Mouse (Mus musculus): ENCODE measurements around the gene Fndc3a. TPM values are rescaled to one million over a fixed set of nuclear protein-coding genes. Genes with fewer than 3 reads are reported as not detected.

Gene Fndc3a
- polyA plus RNA-seq, 1 experiment, result 38.7 TPM

DNA sequence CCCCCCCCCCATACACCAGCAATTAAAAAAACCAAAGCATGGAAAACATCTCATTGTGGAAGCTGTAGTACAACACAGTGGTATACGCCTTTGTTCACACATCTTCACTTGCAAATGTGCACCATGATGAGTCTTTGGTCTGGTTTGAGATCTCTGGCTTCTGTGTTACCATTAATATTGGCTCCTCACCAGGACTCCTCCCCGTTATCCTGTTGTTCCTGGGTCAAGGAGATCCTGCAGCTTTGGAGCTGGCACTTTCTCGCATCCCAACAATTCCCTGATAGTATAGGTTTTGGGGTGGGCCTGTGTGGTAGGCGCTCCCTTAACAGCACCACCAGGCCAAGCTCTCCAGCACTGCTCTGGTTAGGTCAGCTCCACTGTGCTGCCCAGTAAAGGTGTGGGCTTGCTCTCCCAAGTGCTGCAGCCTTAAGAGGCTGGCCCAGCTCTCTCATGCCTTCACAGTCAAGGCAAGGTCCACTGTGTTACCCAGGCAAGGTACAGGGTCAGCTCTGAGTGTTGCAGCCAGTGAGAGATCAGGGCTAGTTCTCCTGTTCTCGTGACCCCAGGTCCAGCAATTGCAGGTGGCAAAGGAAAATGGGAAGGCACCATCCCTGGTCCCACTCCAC lies 173.3 kb downstream of the Fndc3a start:
- no peak for DNase-seq (ENCODE audit: low read depth)

DNA sequence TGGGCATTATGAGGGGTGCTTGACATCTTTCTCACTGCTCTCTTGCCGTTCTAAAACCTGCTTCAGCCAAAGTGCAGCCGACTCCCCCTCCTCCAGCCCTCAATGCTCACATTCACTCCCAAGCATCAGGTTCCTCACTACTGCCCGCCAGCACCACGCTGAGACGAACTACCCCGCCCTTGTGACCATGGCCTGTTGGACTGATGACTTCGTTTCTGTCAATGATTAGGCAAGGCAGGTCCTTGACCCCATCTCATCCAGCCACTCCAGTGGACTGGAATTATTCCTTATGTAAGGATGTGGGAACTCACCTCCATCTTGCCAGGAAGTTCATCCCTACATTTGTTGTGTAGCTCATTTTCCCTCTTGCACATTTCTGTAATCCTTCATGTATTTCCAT lies 175.9 kb downstream of the Fndc3a start:
- DNase-seq (ENCODE audit: low read depth), result no peak

DNA sequence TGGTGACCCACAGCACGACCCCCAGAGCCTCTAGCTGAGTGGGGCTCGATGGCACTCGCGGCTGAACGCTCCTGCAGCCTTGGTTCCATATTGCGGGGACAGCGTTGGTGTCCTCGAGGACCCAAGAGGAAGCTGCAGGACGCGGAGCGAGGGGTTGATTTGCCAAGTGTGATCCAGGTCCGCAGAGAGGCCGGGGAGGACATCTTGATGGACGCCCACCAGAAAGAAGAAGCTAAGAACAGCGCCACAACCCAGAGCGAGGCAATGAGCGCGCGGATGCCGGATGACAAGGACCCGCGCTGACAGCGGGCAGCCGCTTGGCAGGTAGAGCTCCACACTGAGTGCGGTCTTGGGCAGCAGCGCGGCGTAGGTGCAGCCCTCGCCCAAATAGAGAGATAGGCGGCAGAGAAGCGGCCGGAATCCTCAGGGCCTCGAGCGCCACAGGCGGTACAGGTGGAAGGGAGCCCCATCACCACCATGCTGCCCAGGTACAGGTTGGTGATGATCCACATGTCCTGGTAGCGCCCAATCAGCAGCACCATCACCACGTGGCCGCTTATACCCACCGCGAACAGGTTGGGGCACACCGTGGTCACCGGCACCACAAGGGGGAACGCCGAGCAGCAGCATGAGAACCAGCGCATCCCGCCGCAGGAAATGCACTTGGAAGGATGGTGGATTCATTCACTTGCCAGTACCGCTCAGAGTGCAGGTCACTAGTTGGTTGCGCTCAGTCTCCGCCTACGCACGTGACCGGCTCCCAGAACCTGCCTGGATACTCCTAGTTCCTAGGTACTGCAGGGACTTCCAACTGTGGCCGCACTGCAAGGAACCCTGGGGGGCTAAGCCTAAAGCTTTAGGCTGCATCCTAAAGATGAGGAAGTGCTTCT lies 177.5 kb downstream of the Fndc3a start:
- DNase-seq (ENCODE audit: low read depth), result no peak

DNA sequence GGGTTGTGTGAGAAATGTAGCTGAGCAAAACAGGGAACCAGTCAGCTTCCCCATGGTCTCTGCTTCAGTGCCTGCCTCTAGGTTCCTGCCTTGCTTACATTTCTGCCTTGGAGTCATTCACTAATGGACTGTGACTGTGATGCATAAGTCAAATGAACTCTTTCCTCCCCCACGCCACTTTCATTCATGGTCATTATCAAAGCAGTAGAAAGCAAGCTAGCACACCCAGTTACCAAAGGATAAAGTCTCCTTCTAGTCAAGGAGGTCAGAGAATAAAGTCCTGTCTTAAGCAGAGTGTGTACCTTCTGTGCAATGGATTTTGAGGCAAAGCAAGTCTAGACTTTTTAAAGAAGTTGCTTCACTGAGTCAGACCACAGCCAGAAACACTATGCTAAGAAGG lies 182.7 kb downstream of the Fndc3a start:
- no peak for DNase-seq (ENCODE audit: low read depth)

DNA sequence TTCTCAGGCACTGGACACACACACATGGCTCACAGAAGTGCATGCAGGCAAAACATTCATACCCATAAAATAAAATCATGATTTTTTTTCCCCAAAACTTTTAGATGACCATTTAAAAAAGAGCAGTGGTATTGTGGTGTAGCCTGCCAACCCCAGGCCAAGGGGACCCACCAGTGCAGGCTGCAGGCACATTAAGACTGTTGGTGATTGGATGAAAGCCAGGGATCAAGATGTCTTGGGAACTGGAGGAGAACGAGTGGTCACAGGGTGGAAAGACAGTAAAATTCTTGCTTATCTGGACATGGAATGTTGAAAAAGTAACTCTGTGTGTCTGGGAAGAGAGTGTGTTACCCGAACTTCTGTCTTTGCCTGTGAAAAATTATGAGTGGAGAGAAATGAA lies 190.2 kb downstream of the Fndc3a start:
- DNase-seq (ENCODE audit: low read depth), result no peak

DNA sequence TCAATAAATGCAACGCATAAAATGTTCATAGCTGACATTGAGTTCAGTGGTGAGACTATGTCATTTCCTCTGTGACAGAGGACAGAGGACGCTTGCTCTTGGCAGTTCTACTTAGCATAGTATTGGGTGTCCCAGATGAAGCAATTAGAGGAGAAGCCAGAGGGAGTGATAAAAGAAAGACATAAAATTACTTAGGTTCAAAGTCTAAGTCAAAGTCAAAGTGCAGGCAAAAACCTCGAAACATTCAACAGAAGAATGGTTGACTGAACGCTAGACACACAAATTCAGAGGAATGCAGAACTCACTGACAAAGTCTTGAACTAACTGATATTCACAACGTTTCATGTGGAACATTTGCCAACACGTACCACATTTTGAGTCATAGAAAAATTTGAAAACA lies 191.0 kb downstream of the Fndc3a start:
- no peak for DNase-seq (ENCODE audit: low read depth)

DNA sequence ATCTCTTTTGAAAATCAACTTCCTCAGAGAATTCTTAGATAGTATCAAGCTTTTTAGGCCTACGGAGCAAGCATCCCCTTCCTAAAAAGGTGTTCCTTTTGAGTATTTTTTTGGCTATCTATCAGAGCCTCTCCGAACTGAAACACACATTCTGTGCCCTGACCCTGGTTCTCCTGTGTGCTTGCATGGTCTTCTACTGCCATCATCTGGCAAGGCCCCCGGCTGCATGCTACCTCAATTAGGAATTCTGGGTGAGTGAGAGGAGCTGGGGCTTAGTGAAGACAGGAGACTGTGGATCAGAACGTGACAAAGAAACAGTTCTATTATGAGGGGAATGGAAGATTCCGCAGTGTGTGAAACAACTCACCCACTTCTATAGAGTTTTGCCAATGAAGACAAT lies 193.4 kb downstream of the Fndc3a start:
- no peak for DNase-seq (ENCODE audit: low read depth)

DNA sequence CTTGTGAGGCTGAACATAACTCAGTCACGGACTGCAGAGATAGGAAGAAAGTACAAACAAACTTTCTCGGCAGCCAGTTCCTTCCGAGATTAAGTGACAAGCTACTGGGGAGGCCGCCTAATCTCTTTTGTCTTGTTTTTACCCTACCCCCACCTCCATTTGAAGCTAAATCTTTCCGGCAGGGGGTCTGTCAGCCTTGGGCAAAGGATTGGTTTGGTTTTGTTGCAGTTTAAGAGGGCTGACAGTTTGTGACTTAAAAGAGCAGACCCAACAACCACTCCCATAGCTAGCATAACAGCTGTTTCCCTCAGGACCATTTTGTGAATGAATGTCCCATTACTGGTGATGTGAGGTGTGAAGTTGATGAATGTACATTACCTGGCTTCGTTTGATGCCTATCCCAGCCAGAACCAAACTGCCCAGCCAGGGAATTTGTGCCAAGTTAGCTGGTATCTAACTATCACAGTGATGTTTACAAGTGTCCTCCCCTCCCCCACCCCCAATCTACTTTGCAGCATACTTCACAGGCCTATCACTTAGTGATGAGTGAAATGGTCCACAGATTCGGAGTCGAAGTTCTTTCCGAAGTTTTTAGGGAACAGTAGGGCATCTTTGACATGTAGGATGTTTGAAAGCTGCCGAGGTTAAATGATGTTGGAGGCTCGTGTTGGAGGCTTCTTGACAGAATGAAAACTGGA lies 202.9 kb downstream of the Fndc3a start:
- DNase-seq (ENCODE audit: low read depth), result no peak

DNA sequence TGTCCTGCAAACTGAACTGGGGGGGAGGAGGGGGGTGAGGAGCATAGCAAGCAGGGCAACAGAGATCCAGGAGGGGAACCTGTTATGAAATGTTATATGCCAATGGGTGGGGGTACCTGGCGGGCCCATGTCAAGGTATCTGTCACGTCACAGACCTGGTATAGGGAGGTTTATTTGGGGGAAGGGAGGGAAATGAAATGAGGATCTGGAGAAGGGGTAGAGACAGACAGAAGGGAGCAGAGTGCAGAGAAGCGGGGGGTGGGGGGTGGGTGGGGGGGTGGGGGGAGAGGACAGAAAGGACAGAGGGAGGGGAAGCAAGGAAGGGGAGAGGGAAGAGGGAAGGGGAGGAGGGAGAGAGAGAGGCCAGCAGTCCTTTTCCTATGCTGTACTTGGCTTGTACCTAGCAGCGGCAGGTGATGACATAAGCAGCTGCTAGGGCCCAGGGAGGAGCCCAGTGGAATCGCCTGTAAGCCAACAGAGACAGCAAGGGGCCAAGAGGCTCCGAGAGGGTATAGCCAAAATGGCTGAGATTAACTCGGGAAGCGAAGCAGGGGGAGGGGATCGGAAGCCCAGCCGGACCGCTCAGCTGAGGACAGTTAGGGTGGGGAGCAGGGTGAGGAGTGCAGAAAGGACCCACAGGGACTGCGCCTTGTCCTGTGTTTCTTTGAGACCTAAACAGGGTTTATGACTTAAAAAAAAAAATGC lies 203.6 kb downstream of the Fndc3a start:
- DNase-seq (ENCODE audit: low read depth), result no peak

DNA sequence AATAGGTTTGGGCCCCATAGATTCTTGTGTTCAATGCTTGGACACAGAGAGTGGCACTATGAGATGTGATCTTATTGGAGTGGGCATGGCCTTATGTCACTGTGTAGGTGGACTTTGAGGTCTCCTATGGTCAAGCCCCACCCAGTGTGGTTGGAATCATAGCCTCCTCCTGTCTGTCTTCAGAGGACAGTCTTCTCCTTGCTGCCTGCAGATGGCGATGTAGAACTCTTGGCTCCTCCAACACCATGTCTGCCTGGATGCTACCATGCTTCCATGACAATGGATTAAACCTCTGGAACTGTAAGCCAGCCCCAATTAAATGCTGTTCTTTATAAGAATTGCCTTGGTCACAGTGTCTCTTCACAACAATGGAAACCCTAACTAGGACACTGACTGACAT lies 204.8 kb downstream of the Fndc3a start:
- no peak for DNase-seq (ENCODE audit: low read depth)

DNA sequence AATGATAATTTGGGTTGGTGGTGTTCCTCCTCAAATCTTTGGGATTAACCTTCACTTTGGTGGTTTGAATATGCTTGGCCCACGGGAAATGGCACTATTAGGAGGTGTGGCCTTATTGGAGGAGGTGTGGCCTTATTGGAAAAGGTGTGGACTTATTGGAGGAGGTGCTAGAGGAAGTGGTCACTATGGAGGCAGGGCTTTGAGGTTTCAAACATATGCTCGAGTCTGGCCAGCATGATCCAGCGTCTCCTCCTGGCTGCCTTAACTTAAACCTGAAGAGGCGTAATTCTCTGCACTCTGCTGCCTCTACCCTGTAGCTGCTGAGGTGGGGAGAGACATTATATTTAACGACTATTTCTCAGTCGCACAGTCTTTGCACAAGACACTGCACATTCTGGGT lies 206.6 kb downstream of the Fndc3a start:
- DNase-seq (ENCODE audit: low read depth), result no peak

DNA sequence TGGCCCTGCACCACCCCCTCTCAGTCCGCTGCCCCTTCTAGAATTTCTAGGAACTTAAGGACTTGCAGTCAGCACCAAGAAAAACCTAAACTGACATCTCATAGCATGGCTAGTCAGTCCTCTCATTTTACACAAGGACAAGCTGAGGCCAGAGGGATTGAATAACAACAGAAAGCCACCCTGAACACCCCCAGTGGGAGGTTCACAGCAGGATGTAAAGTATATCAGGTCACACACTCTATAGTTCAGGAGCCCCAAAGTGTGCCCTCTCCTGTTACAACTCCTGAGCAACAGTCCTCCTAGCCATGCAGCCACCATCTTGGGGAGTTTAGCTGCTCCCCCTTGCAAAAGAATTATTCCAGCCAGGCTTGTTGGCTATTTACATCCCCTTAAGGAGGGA lies 216.0 kb downstream of the Fndc3a start:
- no peak for DNase-seq (ENCODE audit: low read depth)

DNA sequence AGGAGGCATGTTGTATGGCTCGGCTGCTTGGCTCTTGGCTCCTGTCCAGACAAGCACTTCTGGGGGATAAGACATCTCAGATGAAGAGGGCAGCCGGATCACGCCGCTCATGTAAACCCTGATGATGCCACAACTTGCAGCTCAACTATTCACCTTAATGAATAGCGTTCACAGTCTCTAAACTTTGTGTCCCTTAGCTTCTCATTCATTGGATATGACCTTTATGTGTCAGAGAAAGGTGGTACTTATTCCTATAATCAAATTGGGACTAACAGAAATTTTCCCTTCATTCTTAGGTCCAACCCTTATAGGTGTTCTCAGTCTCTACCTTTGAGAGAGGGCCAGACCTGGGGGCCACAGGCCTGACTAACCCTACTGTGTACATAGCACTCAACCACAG lies 218.1 kb downstream of the Fndc3a start, which contains the start of gene Gm9195:
Gm9195 (minus strand) TSS at position 101 of the 400 bp plus-strand sequence.
- no peak for DNase-seq (ENCODE audit: low read depth)

DNA sequence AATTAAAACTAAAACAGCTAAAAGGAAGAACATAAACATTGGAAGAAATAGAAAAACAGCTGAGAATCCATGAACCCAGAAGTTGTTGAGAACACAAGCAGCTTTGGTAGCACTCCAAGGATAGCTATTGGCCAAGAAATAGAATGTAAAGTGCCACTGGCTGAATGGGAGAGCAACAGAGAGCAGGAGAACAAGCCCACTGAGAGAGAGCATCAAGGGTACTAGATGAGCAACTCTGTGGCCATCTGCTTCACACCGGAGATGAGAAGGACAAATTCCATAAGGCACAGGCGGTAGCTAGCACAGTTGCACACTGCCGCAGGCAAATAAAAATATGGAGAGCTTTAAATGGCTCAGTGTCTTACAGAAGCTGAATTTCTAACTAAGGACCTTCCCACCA lies 219.4 kb downstream of the Fndc3a start:
- no peak for DNase-seq (ENCODE audit: low read depth)

Other genes with a start within 250 kb of the Fndc3a start
- gene Gm9195, start 218.2 kb downstream of the Fndc3a start, polyA plus RNA-seq (2012; rRNA removed), result not detected in 2 replicates

All from gonadal fat pad, adult 2 months (tissue).